Mouse (Mus musculus) kidney, adult 9 months (tissue): Measurements from ENCODE around the gene 1700057G04Rik.

Experiments used
- DNase-seq: peaks from one replicate; pipeline ENCODE4 v3.0.0; 2022

The 1700057G04Rik gene

GRCm38 (mm10) chr9:92402628-92403027 is 93.5 kb downstream of the 1700057G04Rik start:
- DNase-seq = no peak
